Mouse (Mus musculus): ENCODE data around the gene Fitm2. TPM values are rescaled to one million over a fixed set of nuclear protein-coding genes. Genes with fewer than 3 reads are reported as not detected.

The Fitm2 gene
- polyA plus RNA-seq, 1 experiment, result 15.4 TPM

- TF ChIP-seq CTCF (IDR thresholded peaks at IDR 0.05; ENCODE audit: borderline replicate concordance, control insufficient read depth, extremely low read depth, insufficient read depth, low read length, poor library complexity) (no peak), POLR2A (IDR thresholded peaks at IDR 0.05; ENCODE audit: control insufficient read depth, extremely low read depth, insufficient read depth, low read length, poor library complexity) (no peak)
- 94% methylated on average over 8 of the region's 8 CpGs for WGBS
Measured at GRCm38 (mm10) chr2:163460622-163461021, 11.8 kb downstream of the Fitm2 start.

GRCm38 (mm10) chr2:163459380-163459779, 13.0 kb downstream of the Fitm2 start:
- 52% methylated on average over 10 of the region's 10 CpGs for WGBS
- no peak for TF ChIP-seq CTCF (IDR thresholded peaks at IDR 0.05; ENCODE audit: borderline replicate concordance, control insufficient read depth, extremely low read depth, insufficient read depth, low read length, poor library complexity)
- TF ChIP-seq POLR2A (IDR thresholded peaks at IDR 0.05; ENCODE audit: control insufficient read depth, extremely low read depth, insufficient read depth, low read length, poor library complexity), result no peak
- DNase-seq, result no peak
- no peak overlapping the region for H3K4me3 ChIP-seq (ENCODE audit: control insufficient read depth, insufficient read depth, low read length)
- H3K4me1 ChIP-seq (replicated peaks; ENCODE audit: control insufficient read depth, insufficient read depth, low read length), result no peaks in the 10 kb centered on the region
- no peak overlapping the region for H3K27ac ChIP-seq (ENCODE audit: control insufficient read depth, insufficient read depth, low read length)
- no peaks in the 10 kb centered on the region for H3K36me3 ChIP-seq (ENCODE audit: control insufficient read depth, insufficient read depth, low read length)
- H3K27me3 ChIP-seq (ENCODE audit: control insufficient read depth, insufficient read depth, low read length), result no peaks in the 10 kb centered on the region

More at GRCm38 (mm10) chr2:163460622-163461021, 11.8 kb downstream of the Fitm2 start:
- Histone ChIP-seq H3K27ac (ENCODE audit: control insufficient read depth, insufficient read depth, low read length) (no peak overlapping the region), H3K27me3 (ENCODE audit: control insufficient read depth, insufficient read depth, low read length) (no peaks in the 10 kb centered on the region), H3K4me3 (ENCODE audit: control insufficient read depth, insufficient read depth, low read length) (no peak overlapping the region), H3K4me1 (replicated peaks; ENCODE audit: control insufficient read depth, insufficient read depth, low read length) (no peaks in the 10 kb centered on the region), H3K36me3 (ENCODE audit: control insufficient read depth, insufficient read depth, low read length) (no peaks in the 10 kb centered on the region)
- no peak for DNase-seq

GRCm38 (mm10) chr2:163458539-163459265, 13.7 kb downstream of the Fitm2 start:
- WGBS, result 45% methylated on average over 27 of the region's 27 CpGs
- Histone ChIP-seq H3K36me3 (ENCODE audit: control insufficient read depth, insufficient read depth, low read length) (no peaks in the 10 kb centered on the region), H3K4me3 (ENCODE audit: control insufficient read depth, insufficient read depth, low read length) (no peak overlapping the region), H3K4me1 (replicated peaks; ENCODE audit: control insufficient read depth, insufficient read depth, low read length) (no peaks in the 10 kb centered on the region), H3K27me3 (ENCODE audit: control insufficient read depth, insufficient read depth, low read length) (no peaks in the 10 kb centered on the region), H3K27ac (ENCODE audit: control insufficient read depth, insufficient read depth, low read length) (no peak overlapping the region)
- no peak for DNase-seq
- TF ChIP-seq POLR2A (IDR thresholded peaks at IDR 0.05; ENCODE audit: control insufficient read depth, extremely low read depth, insufficient read depth, low read length, poor library complexity), result no peak
- no peak for TF ChIP-seq CTCF (IDR thresholded peaks at IDR 0.05; ENCODE audit: borderline replicate concordance, control insufficient read depth, extremely low read depth, insufficient read depth, low read length, poor library complexity)

GRCm38 (mm10) chr2:163453378-163453777, 19.1 kb downstream of the Fitm2 start:
- Histone ChIP-seq H3K27me3 (ENCODE audit: control insufficient read depth, insufficient read depth, low read length) (no peaks in the 10 kb centered on the region), H3K4me3 (ENCODE audit: control insufficient read depth, insufficient read depth, low read length) (no peak overlapping the region), H3K27ac (ENCODE audit: control insufficient read depth, insufficient read depth, low read length) (no peak overlapping the region), H3K36me3 (ENCODE audit: control insufficient read depth, insufficient read depth, low read length) (no peaks in the 10 kb centered on the region), H3K4me1 (replicated peaks; ENCODE audit: control insufficient read depth, insufficient read depth, low read length) (no peaks in the 10 kb centered on the region)
- DNase-seq, result no peak
- TF ChIP-seq POLR2A (IDR thresholded peaks at IDR 0.05; ENCODE audit: control insufficient read depth, extremely low read depth, insufficient read depth, low read length, poor library complexity) (no peak), CTCF (IDR thresholded peaks at IDR 0.05; ENCODE audit: borderline replicate concordance, control insufficient read depth, extremely low read depth, insufficient read depth, low read length, poor library complexity) (no peak)
- WGBS, result 91% methylated on average over 13 of the region's 13 CpGs

- Histone ChIP-seq H3K36me3 (ENCODE audit: control insufficient read depth, insufficient read depth, low read length) (no peaks in the 10 kb centered on the region), H3K27ac (ENCODE audit: control insufficient read depth, insufficient read depth, low read length) (no peak overlapping the region), H3K27me3 (ENCODE audit: control insufficient read depth, insufficient read depth, low read length) (no peaks in the 10 kb centered on the region), H3K4me1 (replicated peaks; ENCODE audit: control insufficient read depth, insufficient read depth, low read length) (no peaks in the 10 kb centered on the region), H3K4me3 (ENCODE audit: control insufficient read depth, insufficient read depth, low read length) (no peak overlapping the region)
- WGBS, result 91% methylated on average over 6 of the region's 6 CpGs
- no peak for TF ChIP-seq POLR2A (IDR thresholded peaks at IDR 0.05; ENCODE audit: control insufficient read depth, extremely low read depth, insufficient read depth, low read length, poor library complexity)
- no peak for TF ChIP-seq CTCF (IDR thresholded peaks at IDR 0.05; ENCODE audit: borderline replicate concordance, control insufficient read depth, extremely low read depth, insufficient read depth, low read length, poor library complexity)
- DNase-seq, result no peak
Measured at GRCm38 (mm10) chr2:163452738-163453137, 19.7 kb downstream of the Fitm2 start.

GRCm38 (mm10) chr2:163450668-163451295, 21.6 kb downstream of the Fitm2 start:
- TF ChIP-seq POLR2A (IDR thresholded peaks at IDR 0.05; ENCODE audit: control insufficient read depth, extremely low read depth, insufficient read depth, low read length, poor library complexity), result no peak
- no peak for TF ChIP-seq CTCF (IDR thresholded peaks at IDR 0.05; ENCODE audit: borderline replicate concordance, control insufficient read depth, extremely low read depth, insufficient read depth, low read length, poor library complexity)
- Histone ChIP-seq H3K36me3 (ENCODE audit: control insufficient read depth, insufficient read depth, low read length) (no peaks in the 10 kb centered on the region), H3K4me1 (replicated peaks; ENCODE audit: control insufficient read depth, insufficient read depth, low read length) (no peaks in the 10 kb centered on the region), H3K27ac (ENCODE audit: control insufficient read depth, insufficient read depth, low read length) (no peak overlapping the region), H3K27me3 (ENCODE audit: control insufficient read depth, insufficient read depth, low read length) (no peaks in the 10 kb centered on the region), H3K4me3 (ENCODE audit: control insufficient read depth, insufficient read depth, low read length) (no peak overlapping the region)
- no peak for DNase-seq
- WGBS, result 71% methylated on average over 6 of the region's 6 CpGs
